Mouse (Mus musculus) heart, postnatal 0 days (tissue): ENCODE results near the gene Selenon.

Experiments used
- CTCF ChIP-seq: IDR thresholded peaks from 2 replicates; pipeline ENCODE4 v1.5.1; 2016; ENCODE audit warnings: antibody characterized with exemption, control low read depth, low read depth
- EP300 ChIP-seq: IDR thresholded peaks from 2 replicates; pipeline ENCODE4 v1.6.1; 2016; ENCODE audit warnings: antibody characterized with exemption, low read depth

DNA sequence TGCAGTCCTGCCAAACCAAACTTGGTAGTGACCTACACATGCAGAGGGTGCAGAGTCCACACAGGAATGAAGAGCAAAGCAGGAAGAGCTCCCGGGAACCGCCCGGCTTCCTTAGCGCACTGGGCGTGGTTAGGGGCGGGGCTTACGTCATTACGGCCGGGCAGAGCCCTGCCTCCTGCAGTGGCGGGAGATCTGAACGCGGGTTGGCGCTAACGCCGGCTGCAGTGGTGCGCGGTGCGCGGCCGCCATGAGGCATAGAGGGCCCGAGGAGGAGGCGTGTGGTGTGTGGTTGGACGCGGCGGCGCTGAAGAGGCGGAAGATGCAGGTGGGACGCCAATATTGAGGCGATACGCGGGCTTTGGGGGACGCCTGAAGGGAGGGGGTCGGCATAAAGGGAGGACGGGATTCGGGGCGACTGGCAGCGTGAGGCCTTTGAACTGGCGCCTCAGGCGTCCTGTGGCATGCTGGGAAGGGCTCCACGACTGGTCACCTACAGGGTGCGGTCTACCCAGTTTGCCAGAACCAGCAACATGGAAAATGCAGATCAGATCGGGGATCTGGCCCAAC is 41.0 kb downstream of the Selenon start, which contains the start of gene Aunip:
- TF ChIP-seq EP300, result no peak
- 0 out of 2 replicates have a peak, but pooled peaks have one; percentile 6 for TF ChIP-seq CTCF
